Mouse (Mus musculus) kidney, embryonic 15.5 days (tissue): Measurements from ENCODE around the gene 1110032A03Rik. TPM values are rescaled to one million over a fixed set of nuclear protein-coding genes. Genes with fewer than 3 reads are reported as not detected.

ENCODE experiments used
- ATAC-seq: fragments of 200-750 bp; cut with Nextera tagmentation; replicated peaks from 2 replicates; pipeline ENCODE4 v1.8.0; 2017; ENCODE audit warnings: moderate TSS enrichment; ENCODE audit not compliant: low FRiP score
- H3K27ac ChIP-seq: fragments of 300-500 bp; sonication (generic); 2 replicates; pipeline ENCODE4 v1.5.1; 2015; ENCODE audit warnings: mild to moderate bottlenecking, inconsistent platforms
- H3K27me3 ChIP-seq: fragments of 300-500 bp; sonication (generic); 2 replicates; pipeline ENCODE4 v1.6.1; 2015; ENCODE audit warnings: inconsistent platforms
- H3K36me3 ChIP-seq: fragments of 300-500 bp; sonication (generic); 2 replicates; pipeline ENCODE4 v1.6.1; 2015; ENCODE audit warnings: inconsistent platforms
- H3K4me1 ChIP-seq: fragments of 300-500 bp; sonication (generic); 2 replicates; pipeline ENCODE4 v1.6.1; 2015; ENCODE audit warnings: inconsistent platforms
- H3K4me2 ChIP-seq: fragments of 300-500 bp; sonication (generic); 2 replicates; pipeline ENCODE4 v1.6.1; 2015; ENCODE audit warnings: moderate library complexity, mild to moderate bottlenecking, inconsistent platforms
- H3K4me3 ChIP-seq: fragments of 300-500 bp; sonication (generic); replicated peaks from 2 replicates; pipeline ENCODE4 v1.5.1; 2015; ENCODE audit warnings: mild to moderate bottlenecking, inconsistent platforms
- H3K9ac ChIP-seq: fragments of 300-500 bp; sonication (generic); 2 replicates; pipeline ENCODE4 v1.6.1; 2015; ENCODE audit warnings: mild to moderate bottlenecking, inconsistent platforms
- H3K9me3 ChIP-seq: fragments of 300-500 bp; sonication (generic); replicated peaks from 2 replicates; pipeline ENCODE4 v1.6.1; 2016; ENCODE audit warnings: inconsistent platforms
- WGBS: fragments of 180-500 bp; shearing (Covaris S2); methylation state at CpG from one replicate; pipeline ENCODE4 v1.1.7; 2015; ENCODE audit warnings: mixed read lengths; 5-methylcytosine and 5-hydroxymethylcytosine counted together
- polyA plus RNA-seq: library from polyadenylated mRNA; unstranded; fragments of >200 nt; fragmentation: Nextera tagmentation; extraction: Ambion mirVana; gene quantifications from 2 replicates; pipeline ENCODE4 v1.2.1, GENCODE M21; 2015

Gene 1110032A03Rik
- polyA plus RNA-seq, 1 experiment from 2014 or later = 30.1 TPM

DNA sequence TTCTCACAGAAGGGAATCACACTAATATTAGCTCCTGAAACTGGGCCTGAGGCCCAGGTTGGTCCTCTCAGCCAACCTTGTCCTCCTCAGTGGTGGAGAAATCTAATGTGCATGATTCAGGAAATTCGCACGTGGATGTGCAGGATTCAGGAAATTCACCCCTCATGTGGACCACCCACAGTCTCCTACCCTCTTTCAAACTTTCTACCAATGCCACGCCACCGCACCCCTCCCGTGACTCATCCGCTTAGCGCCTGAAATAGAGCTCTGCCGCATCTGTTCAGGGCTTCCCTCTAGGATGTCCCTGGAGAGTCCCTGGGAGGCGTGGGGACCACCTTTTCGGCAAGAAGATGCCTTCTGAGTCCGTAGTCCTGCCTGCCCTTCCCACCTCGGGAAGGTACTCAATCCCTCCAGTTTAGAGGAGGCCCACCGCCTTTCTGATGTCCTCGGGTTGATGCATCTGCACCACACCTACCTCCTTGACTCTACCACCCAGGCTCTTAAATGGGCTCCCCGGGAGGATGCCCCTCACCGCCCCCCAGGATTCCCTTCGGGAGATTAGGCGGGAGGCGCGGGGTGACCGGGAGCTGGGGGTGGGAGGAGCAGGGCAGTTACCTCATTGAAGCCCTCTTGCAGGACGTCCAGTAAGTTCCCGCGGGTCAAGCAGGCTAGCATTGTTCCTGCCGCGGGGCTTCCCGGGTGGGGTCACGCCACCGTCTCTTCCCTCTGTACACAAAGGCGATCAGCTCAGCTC, 48.0 kb downstream of the 1110032A03Rik start:
- no peaks in the 10 kb centered on the region for H3K9me3 ChIP-seq
- H3K4me1 ChIP-seq = peaks cover 30% of the 10 kb centered on the region
- H3K27me3 ChIP-seq = no peaks in the 10 kb centered on the region
- no peak; the same call in 1 of the 2 replicates for ATAC-seq
- H3K36me3 ChIP-seq = no peaks in the 10 kb centered on the region
- H3K9ac ChIP-seq = peak overlapping the region; percentile 57
- 3% methylated on average over 30 of the region's 30 CpGs for WGBS
- H3K27ac ChIP-seq = peak overlapping the region; percentile 9; the same call in 1 of the 2 replicates
- H3K4me3 ChIP-seq = peak overlapping the region; percentile 68
- H3K4me2 ChIP-seq = peak overlapping the region; percentile 91

GRCm38 (mm10) chr9:50725921-50726590, 49.3 kb downstream of the 1110032A03Rik start:
- Histone ChIP-seq H3K4me3 (no peak overlapping the region; the same call in 1 of the 2 replicates), H3K4me2 (peak overlapping the region; percentile 91; the same call in 1 of the 2 replicates), H3K36me3 (no peaks in the 10 kb centered on the region), H3K9me3 (no peaks in the 10 kb centered on the region), H3K27ac (no peak overlapping the region), H3K4me1 (peaks cover 33% of the 10 kb centered on the region), H3K27me3 (no peaks in the 10 kb centered on the region), H3K9ac (no peak overlapping the region)
- no peak for ATAC-seq
- WGBS = 42% methylated on average over 8 of the region's 8 CpGs

- Histone ChIP-seq H3K36me3 (no peaks in the 10 kb centered on the region), H3K4me1 (peaks cover 35% of the 10 kb centered on the region), H3K27me3 (no peaks in the 10 kb centered on the region), H3K27ac (no peak overlapping the region), H3K4me3 (no peak overlapping the region), H3K4me2 (no peak overlapping the region), H3K9me3 (no peaks in the 10 kb centered on the region), H3K9ac (no peak overlapping the region)
- 39% methylated on average over 3 of the region's 3 CpGs for WGBS
- ATAC-seq = no peak
Observed at GRCm38 (mm10) chr9:50724661-50725330, 50.5 kb downstream of the 1110032A03Rik start.

GRCm38 (mm10) chr9:50724147-50724546, 51.2 kb downstream of the 1110032A03Rik start:
- H3K9me3 ChIP-seq = no peaks in the 10 kb centered on the region
- H3K9ac ChIP-seq = no peak overlapping the region
- H3K4me2 ChIP-seq = no peak overlapping the region
- no peak overlapping the region for H3K4me3 ChIP-seq
- no peak for ATAC-seq
- H3K27ac ChIP-seq = no peak overlapping the region
- WGBS = 86% methylated on average over 2 of the region's 2 CpGs
- no peaks in the 10 kb centered on the region for H3K36me3 ChIP-seq
- no peaks in the 10 kb centered on the region for H3K27me3 ChIP-seq
- H3K4me1 ChIP-seq = peaks cover 35% of the 10 kb centered on the region

DNA sequence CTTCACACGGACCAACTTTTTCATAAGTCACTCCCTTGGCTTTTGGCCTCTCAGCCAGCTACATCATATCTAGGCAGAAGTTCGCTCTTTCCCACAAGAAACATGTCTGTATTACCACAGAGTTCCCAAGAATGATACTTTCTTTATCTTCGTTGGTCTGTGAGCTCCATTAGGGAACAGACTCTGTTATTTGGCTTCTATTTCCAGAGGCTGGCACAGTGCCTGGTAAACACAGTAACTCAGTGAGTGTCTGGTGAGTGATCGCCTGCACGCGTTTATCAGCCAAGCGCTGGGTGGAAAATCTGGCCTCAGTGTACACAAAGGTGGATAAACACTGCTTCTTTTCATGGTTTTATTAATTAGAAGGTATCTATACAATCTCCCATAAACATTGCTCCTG, 51.9 kb downstream of the 1110032A03Rik start:
- Histone ChIP-seq H3K36me3 (no peaks in the 10 kb centered on the region), H3K4me1 (peaks cover 30% of the 10 kb centered on the region), H3K9me3 (no peaks in the 10 kb centered on the region), H3K4me2 (no peak overlapping the region), H3K27me3 (no peaks in the 10 kb centered on the region), H3K4me3 (no peak overlapping the region), H3K9ac (no peak overlapping the region), H3K27ac (no peak overlapping the region)
- 57% methylated on average over 7 of the region's 7 CpGs for WGBS
- no peak for ATAC-seq

GRCm38 (mm10) chr9:50722451-50722911, 52.8 kb downstream of the 1110032A03Rik start:
- Histone ChIP-seq H3K36me3 (no peaks in the 10 kb centered on the region), H3K27ac (no peak overlapping the region), H3K4me2 (no peak overlapping the region), H3K27me3 (no peaks in the 10 kb centered on the region), H3K4me3 (no peak overlapping the region), H3K4me1 (peaks cover 26% of the 10 kb centered on the region), H3K9me3 (no peaks in the 10 kb centered on the region), H3K9ac (no peak overlapping the region)
- 62% methylated on average over 8 of the region's 8 CpGs for WGBS
- ATAC-seq = no peak

- Histone ChIP-seq H3K9ac (no peak overlapping the region), H3K27me3 (no peaks in the 10 kb centered on the region), H3K27ac (no peak overlapping the region), H3K9me3 (no peaks in the 10 kb centered on the region), H3K4me3 (no peak overlapping the region), H3K4me1 (peaks cover 13% of the 10 kb centered on the region), H3K36me3 (no peaks in the 10 kb centered on the region), H3K4me2 (peak overlapping the region; percentile 36; the same call in 1 of the 2 replicates)
- 0 out of 2 replicates have a peak, but pooled peaks have one; percentile 22 for ATAC-seq
- 12% methylated on average over 12 of the region's 12 CpGs for WGBS
Observed at GRCm38 (mm10) chr9:50721061-50721460, 54.3 kb downstream of the 1110032A03Rik start.

- H3K27me3 ChIP-seq = no peaks in the 10 kb centered on the region
- no peak overlapping the region for H3K4me2 ChIP-seq
- no peak overlapping the region for H3K9ac ChIP-seq
- ATAC-seq = no peak
- H3K4me3 ChIP-seq = no peak overlapping the region
- no peaks in the 10 kb centered on the region for H3K9me3 ChIP-seq
- no peaks in the 10 kb centered on the region for H3K36me3 ChIP-seq
- peaks cover 9% of the 10 kb centered on the region for H3K4me1 ChIP-seq
- WGBS = 57% methylated on average over 4 of the region's 4 CpGs
- H3K27ac ChIP-seq = no peak overlapping the region
Observed at GRCm38 (mm10) chr9:50718878-50719277, 56.4 kb downstream of the 1110032A03Rik start.

DNA sequence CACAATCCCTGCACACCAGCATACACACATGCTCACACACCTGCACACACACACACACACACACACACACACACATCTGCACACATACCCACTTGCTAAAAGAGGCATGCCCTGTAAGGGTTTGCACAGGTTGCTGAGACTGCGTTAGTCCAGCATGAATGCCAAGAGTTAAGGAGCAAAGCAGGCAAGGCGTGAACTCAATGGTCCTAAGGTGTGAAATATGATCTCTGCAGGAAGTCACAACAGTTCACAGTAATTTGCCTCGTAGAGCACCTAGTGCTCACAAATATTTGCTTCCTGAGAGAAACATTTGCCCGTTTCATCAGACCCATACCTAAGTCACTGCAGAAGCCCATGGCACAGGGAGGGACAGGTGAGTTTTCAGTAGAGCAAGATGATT, 61.1 kb downstream of the 1110032A03Rik start:
- H3K27me3 ChIP-seq = no peaks in the 10 kb centered on the region
- H3K4me2 ChIP-seq = no peak overlapping the region
- 29% methylated on average over 4 of the region's 4 CpGs for WGBS
- no peak overlapping the region for H3K9ac ChIP-seq
- H3K27ac ChIP-seq = no peak overlapping the region
- ATAC-seq = no peak
- no peak overlapping the region for H3K4me3 ChIP-seq
- H3K4me1 ChIP-seq = no peaks in the 10 kb centered on the region
- no peaks in the 10 kb centered on the region for H3K9me3 ChIP-seq
- no peaks in the 10 kb centered on the region; the same call in 1 of the 2 replicates for H3K36me3 ChIP-seq

Other genes with a start within 250 kb of the 1110032A03Rik start
- 88.2 and 94.1 TPM in 2 replicates for gene Pts, start 246.8 kb downstream of the 1110032A03Rik start, polyA plus RNA-seq
- gene Il18, start 220.7 kb downstream of the 1110032A03Rik start, polyA plus RNA-seq = 1.7 and 3.0 TPM in 2 replicates
- gene Bco2, start 220.3 kb downstream of the 1110032A03Rik start, polyA plus RNA-seq = 0.08 and 0.12 TPM in 2 replicates
- gene Tex12, start 214.2 kb downstream of the 1110032A03Rik start, polyA plus RNA-seq = 0.18 TPM in 1 of 2 replicates, not detected in the other
- gene Sdhd, start 171.7 kb downstream of the 1110032A03Rik start, polyA plus RNA-seq = 363 and 376 TPM in 2 replicates
- 259 and 296 TPM in 2 replicates for gene Timm8b, start 171.6 kb downstream of the 1110032A03Rik start, polyA plus RNA-seq
- 4.9 and 5.6 TPM in 2 replicates for gene Pih1d2, start 158.2 kb downstream of the 1110032A03Rik start, polyA plus RNA-seq
- 22.1 and 24.8 TPM in 2 replicates for gene Nkapd1, start 158.1 kb downstream of the 1110032A03Rik start, polyA plus RNA-seq
- gene Dlat, start 115.7 kb downstream of the 1110032A03Rik start, polyA plus RNA-seq = 60.4 and 67.2 TPM in 2 replicates
- 8.3 and 8.5 TPM in 2 replicates for gene Dixdc1, start 36.0 kb downstream of the 1110032A03Rik start, polyA plus RNA-seq
- 8.9 and 9.2 TPM in 2 replicates for gene 2310030G06Rik, start 29.0 kb downstream of the 1110032A03Rik start, polyA plus RNA-seq
- 53.1 and 59.0 TPM in 2 replicates for gene Cryab, start 24.2 kb downstream of the 1110032A03Rik start, polyA plus RNA-seq
- 8.1 and 10.5 TPM in 2 replicates for gene Hspb2, start 23.2 kb downstream of the 1110032A03Rik start, polyA plus RNA-seq
- 10.9 and 11.7 TPM in 2 replicates for gene Fdxacb1, start 7.3 kb downstream of the 1110032A03Rik start, polyA plus RNA-seq
- gene Alg9, start 501 bp downstream of the 1110032A03Rik start, polyA plus RNA-seq = 35.6 and 35.9 TPM in 2 replicates
- gene Ppp2r1b, start 69.8 kb upstream of the 1110032A03Rik start, polyA plus RNA-seq = 74.8 and 75.6 TPM in 2 replicates
- gene Sik2, start 233.6 kb upstream of the 1110032A03Rik start, polyA plus RNA-seq = 18.2 and 21.0 TPM in 2 replicates